Mouse (Mus musculus): Measurements from ENCODE around the gene Ffar2. TPM values are rescaled to one million over a fixed set of nuclear protein-coding genes. Genes with fewer than 3 reads are reported as not detected.

The Ffar2 gene
- polyA plus RNA-seq, 2 experiments: 0.36 to 0.43 TPM

- ATAC-seq (ENCODE audit: insufficient read depth) (no peak), DNase-seq (ENCODE audit: low read depth in 3 of 3, low spot score in 3 of 3) (no peak)
- no peak overlapping the region for H3K4me3 ChIP-seq (ENCODE audit: insufficient read depth in 1 of 2, low read depth in 2 of 2, low read length in 2 of 2)
- TF ChIP-seq EP300 (IDR thresholded peaks at IDR 0.05; ENCODE audit: low read depth) (no peak), CTCF (IDR thresholded peaks at IDR 0.05; ENCODE audit: low read depth) (0 out of 2 replicates have a peak, but pooled peaks have one; percentile 6)
- no peak overlapping the region for H3K9ac ChIP-seq (replicated peaks)
- H3K36me3 ChIP-seq (replicated peaks; ENCODE audit: control insufficient read depth, insufficient read depth, low read depth): no peaks in the 10 kb centered on the region
- no peak overlapping the region for H3K4me2 ChIP-seq (ENCODE audit: low read depth)
- H3K27ac ChIP-seq: no peak overlapping the region
- H3K27me3 ChIP-seq (ENCODE audit: control insufficient read depth, insufficient read depth, low read length): no peaks in the 10 kb centered on the region
- WGBS (ENCODE audit: insufficient replicate concordance): 58% methylated on average over 3 of the region's 3 CpGs
- H3K9me3 ChIP-seq (ENCODE audit: control insufficient read depth, low read length): peaks cover 4% of the 10 kb centered on the region
- no peaks in the 10 kb centered on the region for H3K4me1 ChIP-seq (replicated peaks; ENCODE audit: control insufficient read depth in 2 of 2, insufficient read depth in 2 of 2, low read length in 1 of 2)
Measured at GRCm38 (mm10) chr7:30803256-30803655, 20.3 kb downstream of the Ffar2 start.

- no peak for ATAC-seq (ENCODE audit: insufficient read depth)
- Histone ChIP-seq H3K9me3 (ENCODE audit: control insufficient read depth, low read length) (peaks cover 4% of the 10 kb centered on the region), H3K4me2 (ENCODE audit: low read depth) (no peak overlapping the region), H3K36me3 (replicated peaks; ENCODE audit: control insufficient read depth, insufficient read depth, low read depth) (no peaks in the 10 kb centered on the region), H3K4me1 (replicated peaks; ENCODE audit: control insufficient read depth in 2 of 2, insufficient read depth in 2 of 2, low read length in 1 of 2) (no peaks in the 10 kb centered on the region), H3K27me3 (ENCODE audit: control insufficient read depth, insufficient read depth, low read length) (no peaks in the 10 kb centered on the region), H3K4me3 (ENCODE audit: insufficient read depth in 1 of 2, low read depth in 2 of 2, low read length in 2 of 2) (no peak overlapping the region), H3K27ac (no peak overlapping the region), H3K9ac (replicated peaks) (no peak overlapping the region)
- DNase-seq (ENCODE audit: low read depth in 3 of 3, low spot score in 3 of 3): no peak
- peak; percentile 54 for TF ChIP-seq CTCF (IDR thresholded peaks at IDR 0.05; ENCODE audit: low read depth)
- TF ChIP-seq EP300 (IDR thresholded peaks at IDR 0.05; ENCODE audit: low read depth): no peak
Measured at GRCm38 (mm10) chr7:30800653-30801052, 22.9 kb downstream of the Ffar2 start.

- ATAC-seq (ENCODE audit: insufficient read depth): no peak
- WGBS (ENCODE audit: insufficient replicate concordance): 54% methylated on average over 1 of the region's 1 CpGs
Measured at GRCm38 (mm10) chr7:30796790-30797189, 26.8 kb downstream of the Ffar2 start.

GRCm38 (mm10) chr7:30794921-30795320 lies 28.7 kb downstream of the Ffar2 start:
- Histone ChIP-seq H3K36me3 (replicated peaks; ENCODE audit: control insufficient read depth, insufficient read depth, low read depth) (no peaks in the 10 kb centered on the region), H3K4me2 (ENCODE audit: low read depth) (no peak overlapping the region), H3K9me3 (ENCODE audit: control insufficient read depth, low read length) (no peaks in the 10 kb centered on the region), H3K27me3 (ENCODE audit: control insufficient read depth, insufficient read depth, low read length) (no peaks in the 10 kb centered on the region), H3K4me3 (ENCODE audit: insufficient read depth in 1 of 2, low read depth in 2 of 2, low read length in 2 of 2) (no peak overlapping the region), H3K9ac (replicated peaks) (no peak overlapping the region), H3K4me1 (replicated peaks; ENCODE audit: control insufficient read depth in 2 of 2, insufficient read depth in 2 of 2, low read length in 1 of 2) (no peaks in the 10 kb centered on the region), H3K27ac (no peak overlapping the region)
- ATAC-seq (ENCODE audit: insufficient read depth) (no peak), DNase-seq (ENCODE audit: low read depth in 3 of 3, low spot score in 3 of 3) (no peak)
- no peak for TF ChIP-seq CTCF (IDR thresholded peaks at IDR 0.05; ENCODE audit: low read depth)
- TF ChIP-seq EP300 (IDR thresholded peaks at IDR 0.05; ENCODE audit: low read depth): no peak

More at GRCm38 (mm10) chr7:30796790-30797189, 26.8 kb downstream of the Ffar2 start:
- Histone ChIP-seq H3K27me3 (ENCODE audit: control insufficient read depth, insufficient read depth, low read length) (no peaks in the 10 kb centered on the region), H3K4me3 (ENCODE audit: insufficient read depth in 1 of 2, low read depth in 2 of 2, low read length in 2 of 2) (no peak overlapping the region), H3K36me3 (replicated peaks; ENCODE audit: control insufficient read depth, insufficient read depth, low read depth) (no peaks in the 10 kb centered on the region), H3K27ac (no peak overlapping the region), H3K4me2 (ENCODE audit: low read depth) (no peak overlapping the region), H3K4me1 (replicated peaks; ENCODE audit: control insufficient read depth in 2 of 2, insufficient read depth in 2 of 2, low read length in 1 of 2) (no peaks in the 10 kb centered on the region), H3K9ac (replicated peaks) (no peak overlapping the region), H3K9me3 (ENCODE audit: control insufficient read depth, low read length) (peaks cover 4% of the 10 kb centered on the region)
- no peak for DNase-seq (ENCODE audit: low read depth in 3 of 3, low spot score in 3 of 3)
- TF ChIP-seq EP300 (IDR thresholded peaks at IDR 0.05; ENCODE audit: low read depth): no peak

GRCm38 (mm10) chr7:30791921-30792320 lies 31.7 kb downstream of the Ffar2 start:
- Histone ChIP-seq H3K27me3 (ENCODE audit: control insufficient read depth, insufficient read depth, low read length) (no peaks in the 10 kb centered on the region), H3K9me3 (ENCODE audit: control insufficient read depth, low read length) (no peaks in the 10 kb centered on the region), H3K27ac (no peak overlapping the region), H3K9ac (replicated peaks) (no peak overlapping the region), H3K4me2 (ENCODE audit: low read depth) (no peak overlapping the region), H3K4me1 (replicated peaks; ENCODE audit: control insufficient read depth in 2 of 2, insufficient read depth in 2 of 2, low read length in 1 of 2) (no peaks in the 10 kb centered on the region), H3K36me3 (replicated peaks; ENCODE audit: control insufficient read depth, insufficient read depth, low read depth) (no peaks in the 10 kb centered on the region), H3K4me3 (ENCODE audit: insufficient read depth in 1 of 2, low read depth in 2 of 2, low read length in 2 of 2) (no peak overlapping the region)
- DNase-seq (ENCODE audit: low read depth in 3 of 3, low spot score in 3 of 3) (no peak), ATAC-seq (ENCODE audit: insufficient read depth) (no peak)
- TF ChIP-seq EP300 (IDR thresholded peaks at IDR 0.05; ENCODE audit: low read depth) (no peak), CTCF (IDR thresholded peaks at IDR 0.05; ENCODE audit: low read depth) (no peak)
- 17% methylated on average over 9 of the region's 9 CpGs for whole genome bisulfite sequencing (ENCODE audit: insufficient replicate concordance)
